8 mouse cellular contexts compared by ENCODE assay signal in the genomic region with DNA sequence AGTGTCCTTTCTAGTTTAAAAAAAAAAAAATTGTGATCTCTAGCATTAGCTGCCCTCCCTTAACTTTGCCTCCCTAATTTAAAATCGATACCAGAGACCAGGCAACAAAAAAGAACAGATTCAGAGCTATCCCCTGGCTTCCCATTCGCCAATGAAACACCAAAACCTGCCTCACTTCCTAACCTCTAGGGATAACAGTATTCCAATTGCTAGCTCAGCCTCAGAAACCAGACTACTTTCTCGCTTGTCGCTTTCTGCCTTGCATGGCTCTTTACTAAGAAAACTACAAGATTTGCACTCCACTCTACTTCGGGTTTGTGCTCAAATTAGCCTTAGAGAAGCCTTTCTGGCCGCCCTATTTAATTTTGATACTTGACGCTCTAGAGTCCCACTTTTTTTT. TPM values are rescaled to one million over a fixed set of nuclear protein-coding genes. Genes with fewer than 3 reads are reported as not detected.
A peak's percentile ranks its signal among the peaks of the same experiment; 100 is the strongest.
DNase-seq lines count a peak whose midpoint lies in the region; ATAC-seq lines count a peak whose summit lies in the region.

No protein-coding gene starts in this region.

- peak overlapping the region; percentile 91 for H3K9ac ChIP-seq in kidney, embryonic 16.5 days (replicated peaks; ENCODE audit: low read length)
- peak overlapping the region; percentile 83 for H3K9ac ChIP-seq in hindbrain, embryonic 16.5 days (ENCODE audit: low read depth, low read length)
- peak overlapping the region; percentile 83 for H3K9ac ChIP-seq in midbrain, embryonic 15.5 days

- peak overlapping the region; percentile 82 for H3K27ac ChIP-seq in kidney, embryonic 16.5 days (ENCODE audit: low read length)
- H3K27ac ChIP-seq in hindbrain, embryonic 16.5 days (ENCODE audit: low read depth, low read length) = peak overlapping the region; percentile 72
- peak overlapping the region; percentile 81 for H3K27ac ChIP-seq in midbrain, embryonic 15.5 days

- 22% methylated on average over 7 of the region's 7 CpGs for WGBS in kidney, embryonic 16.5 days
- WGBS in hindbrain, embryonic 16.5 days = 23% methylated on average over 7 of the region's 7 CpGs
- WGBS in midbrain, embryonic 15.5 days = 28% methylated on average over 7 of the region's 7 CpGs

- peaks cover 19% of the 10 kb centered on the region for H3K36me3 ChIP-seq in kidney, embryonic 16.5 days (ENCODE audit: insufficient read depth, low read length)
- peaks cover 13% of the 10 kb centered on the region for H3K36me3 ChIP-seq in hindbrain, embryonic 16.5 days (ENCODE audit: control insufficient read depth, insufficient read depth, low read length)
- H3K36me3 ChIP-seq in midbrain, embryonic 15.5 days (replicated peaks) = peaks cover 21% of the 10 kb centered on the region

- peak overlapping the region; percentile 95 for H3K4me3 ChIP-seq in kidney, embryonic 16.5 days (ENCODE audit: low read length)
- H3K4me3 ChIP-seq in hindbrain, embryonic 16.5 days (ENCODE audit: low read length) = peak overlapping the region; percentile 90
- peak overlapping the region; percentile 95 for H3K4me3 ChIP-seq in midbrain, embryonic 15.5 days

- H3K4me2 ChIP-seq in kidney, embryonic 16.5 days (replicated peaks; ENCODE audit: low read depth, low read length) = peak overlapping the region; percentile 71
- H3K4me2 ChIP-seq in hindbrain, embryonic 16.5 days (ENCODE audit: low read length) = peak overlapping the region; percentile 71
- peak overlapping the region; percentile 66 for H3K4me2 ChIP-seq in midbrain, embryonic 15.5 days

- no peaks in the 10 kb centered on the region for H3K9me3 ChIP-seq in kidney, embryonic 16.5 days (ENCODE audit: low read length)
- no peaks in the 10 kb centered on the region for H3K9me3 ChIP-seq in hindbrain, embryonic 16.5 days (ENCODE audit: control insufficient read depth, low read length)
- no peaks in the 10 kb centered on the region for H3K9me3 ChIP-seq in midbrain, embryonic 15.5 days

- ATAC-seq in kidney, embryonic 16.5 days (ENCODE audit: low FRiP score, low TSS enrichment) = 0 out of 2 replicates have a peak, but pooled peaks have one; percentile 5
- peak; percentile 19 for ATAC-seq in hindbrain, embryonic 16.5 days
- peak; percentile 16; the same call in 1 of the 2 replicates for ATAC-seq in midbrain, embryonic 15.5 days (replicated peaks)

- DNase-seq in kidney, adult 9 months = no peak
- DNase-seq in c-Kit-positive CD71-positive TER-119-negative erythroid progenitor cells, embryonic 14.5 days (ENCODE audit: low read depth) = peak; percentile 43
- no peak for DNase-seq in frontal cortex, postnatal 10 days (ENCODE audit: low spot score in 2 of 2)
- no peak for DNase-seq in kidney, postnatal 14 days
- DNase-seq in layer of hippocampus, adult 8-10 months (ENCODE audit: low spot score in 2 of 2) = no peak

- H3K4me1 ChIP-seq in kidney, embryonic 16.5 days (ENCODE audit: insufficient read depth, low read length) = peaks cover 7% of the 10 kb centered on the region
- H3K4me1 ChIP-seq in hindbrain, embryonic 16.5 days (ENCODE audit: control insufficient read depth, insufficient read depth, low read depth, low read length) = peaks cover 8% of the 10 kb centered on the region
- H3K4me1 ChIP-seq in midbrain, embryonic 15.5 days = peaks cover 15% of the 10 kb centered on the region

- no peaks in the 10 kb centered on the region for H3K27me3 ChIP-seq in kidney, embryonic 16.5 days (ENCODE audit: insufficient read depth, low read length)
- H3K27me3 ChIP-seq in hindbrain, embryonic 16.5 days (replicated peaks; ENCODE audit: control insufficient read depth, insufficient read depth, low read length) = no peaks in the 10 kb centered on the region
- H3K27me3 ChIP-seq in midbrain, embryonic 15.5 days (replicated peaks) = no peaks in the 10 kb centered on the region

RNA-seq across cellular contexts. Expression of a gene that starts 0.4 kb away (rescaled TPM):
- 56.3 and 57.0 TPM in 2 replicates for polyA plus RNA-seq in kidney, embryonic 16.5 days (2015; fragmentation: Nextera tagmentation; extraction: Ambion mirVana)
- 30.8 and 35.6 TPM in 2 replicates for polyA plus RNA-seq in hindbrain, embryonic 16.5 days (2015; fragmentation: Nextera tagmentation; extraction: Ambion mirVana)
- polyA plus RNA-seq in midbrain, embryonic 15.5 days (2015; fragmentation: Nextera tagmentation; extraction: Ambion mirVana) = 40.0 and 40.6 TPM in 2 replicates
- 10 to 100 TPM; 35.7 to 46.3 (median 40.5) TPM for total RNA-seq in layer of hippocampus, adult 8-10 months (2022)

RNA-seq across cellular contexts. Expression of a gene that starts 15.2 kb away (rescaled TPM):
- 355 and 371 TPM in 2 replicates for polyA plus RNA-seq in kidney, embryonic 16.5 days (2015; fragmentation: Nextera tagmentation; extraction: Ambion mirVana)
- polyA plus RNA-seq in hindbrain, embryonic 16.5 days (2015; fragmentation: Nextera tagmentation; extraction: Ambion mirVana) = 251 and 276 TPM in 2 replicates
- 252 and 260 TPM in 2 replicates for polyA plus RNA-seq in midbrain, embryonic 15.5 days (2015; fragmentation: Nextera tagmentation; extraction: Ambion mirVana)
- 100 to 1,000 TPM; 125 to 159 (median 138) TPM for total RNA-seq in layer of hippocampus, adult 8-10 months (2022)

RNA-seq across cellular contexts. Expression of a gene that starts 25.9 kb away (rescaled TPM):
- polyA plus RNA-seq in kidney, embryonic 16.5 days (2015; fragmentation: Nextera tagmentation; extraction: Ambion mirVana) = 5.8 and 6.0 TPM in 2 replicates
- 5.1 and 6.1 TPM in 2 replicates for polyA plus RNA-seq in hindbrain, embryonic 16.5 days (2015; fragmentation: Nextera tagmentation; extraction: Ambion mirVana)
- polyA plus RNA-seq in midbrain, embryonic 15.5 days (2015; fragmentation: Nextera tagmentation; extraction: Ambion mirVana) = 5.0 and 5.3 TPM in 2 replicates
- total RNA-seq in layer of hippocampus, adult 8-10 months (2022) = 10 to 100 TPM; 13.7 to 30.2 (median 21.4) TPM

RNA-seq across cellular contexts. Expression of a gene that starts 35.7 kb away (rescaled TPM):
- polyA plus RNA-seq in kidney, embryonic 16.5 days (2015; fragmentation: Nextera tagmentation; extraction: Ambion mirVana) = 38.8 and 45.7 TPM in 2 replicates
- polyA plus RNA-seq in hindbrain, embryonic 16.5 days (2015; fragmentation: Nextera tagmentation; extraction: Ambion mirVana) = 17.2 and 21.4 TPM in 2 replicates
- 18.8 and 22.2 TPM in 2 replicates for polyA plus RNA-seq in midbrain, embryonic 15.5 days (2015; fragmentation: Nextera tagmentation; extraction: Ambion mirVana)
- 10 to 100 TPM in 1 of 4 experiments, 1 to 10 TPM in 3; 2.9 to 11.2 (median 5.9) TPM for total RNA-seq in layer of hippocampus, adult 8-10 months (2022)

RNA-seq across cellular contexts. Expression of a gene that starts 37.5 kb away (rescaled TPM):
- 19.9 and 22.7 TPM in 2 replicates for polyA plus RNA-seq in kidney, embryonic 16.5 days (2015; fragmentation: Nextera tagmentation; extraction: Ambion mirVana)
- polyA plus RNA-seq in hindbrain, embryonic 16.5 days (2015; fragmentation: Nextera tagmentation; extraction: Ambion mirVana) = 17.6 and 18.7 TPM in 2 replicates
- 22.8 and 25.2 TPM in 2 replicates for polyA plus RNA-seq in midbrain, embryonic 15.5 days (2015; fragmentation: Nextera tagmentation; extraction: Ambion mirVana)
- total RNA-seq in layer of hippocampus, adult 8-10 months (2022) = 10 to 100 TPM; 62.4 to 73.3 (median 71.2) TPM
